Mouse (Mus musculus): ENCODE results near the gene Abcg1. TPM values are rescaled to one million over a fixed set of nuclear protein-coding genes. Genes with fewer than 3 reads are reported as not detected.

Gene Abcg1
- polyA plus RNA-seq, 1 experiment from 2014 or later = 8.9 TPM

GRCm38 (mm10) chr17:31037331-31037730, 20.1 kb upstream of the Abcg1 start:
- WGBS (ENCODE audit: insufficient replicate concordance) = 66% methylated on average over 8 of the region's 8 CpGs
- no peaks in the 10 kb centered on the region for H3K9me3 ChIP-seq (ENCODE audit: low read length)
- H3K9ac ChIP-seq (replicated peaks) = no peak overlapping the region
- H3K4me3 ChIP-seq (ENCODE audit: low read depth, low read length) = no peak overlapping the region
- no peak overlapping the region for H3K4me2 ChIP-seq (ENCODE audit: low read depth, low read length)
- DNase-seq = no peak
- ATAC-seq = no peak
- H3K4me1 ChIP-seq (ENCODE audit: insufficient read depth) = peaks cover 62% of the 10 kb centered on the region
- H3K27me3 ChIP-seq (ENCODE audit: insufficient read depth, low read length) = no peaks in the 10 kb centered on the region
- H3K27ac ChIP-seq (ENCODE audit: low read depth) = no peak overlapping the region
- no peak for TF ChIP-seq EP300 (IDR thresholded peaks at IDR 0.05; ENCODE audit: low read depth)
- no peak for TF ChIP-seq CTCF (IDR thresholded peaks at IDR 0.05; ENCODE audit: low read depth)
- no peaks in the 10 kb centered on the region for H3K36me3 ChIP-seq (replicated peaks; ENCODE audit: insufficient read depth, low read length)

DNA sequence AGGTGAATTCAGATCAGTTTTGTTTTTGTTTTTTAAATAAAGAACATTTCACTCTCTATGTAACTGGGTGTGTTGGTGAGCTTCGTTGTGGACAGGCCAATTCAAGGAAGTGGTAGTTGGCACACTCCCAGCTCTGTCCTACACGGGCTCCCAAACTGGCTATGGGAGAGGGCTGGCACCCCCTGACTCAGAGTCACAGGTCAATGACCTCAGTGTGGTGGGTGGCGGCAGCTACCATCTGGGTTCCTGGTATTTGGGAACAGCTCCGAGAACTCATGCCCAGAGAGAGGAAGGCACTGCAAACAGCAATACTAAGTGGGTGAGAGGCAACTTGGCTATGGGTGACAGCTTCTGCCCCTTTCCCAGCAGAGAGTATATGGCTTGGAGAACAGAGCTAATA, 19.1 kb upstream of the Abcg1 start:
- H3K27me3 ChIP-seq (ENCODE audit: insufficient read depth, low read length) = no peaks in the 10 kb centered on the region
- peak; percentile 42 for ATAC-seq
- no peaks in the 10 kb centered on the region for H3K9me3 ChIP-seq (ENCODE audit: low read length)
- peak overlapping the region; percentile 67 for H3K27ac ChIP-seq (ENCODE audit: low read depth)
- no peak overlapping the region for H3K9ac ChIP-seq (replicated peaks)
- peak; percentile 59 for DNase-seq
- WGBS (ENCODE audit: insufficient replicate concordance) = 30% methylated on average over 4 of the region's 4 CpGs
- no peak overlapping the region for H3K4me2 ChIP-seq (ENCODE audit: low read depth, low read length)
- no peak overlapping the region for H3K4me3 ChIP-seq (ENCODE audit: low read depth, low read length)
- H3K36me3 ChIP-seq (replicated peaks; ENCODE audit: insufficient read depth, low read length) = no peaks in the 10 kb centered on the region
- peak; percentile 29; the same call in 1 of the 2 replicates for TF ChIP-seq EP300 (IDR thresholded peaks at IDR 0.05; ENCODE audit: low read depth)
- no peak for TF ChIP-seq CTCF (IDR thresholded peaks at IDR 0.05; ENCODE audit: low read depth)
- peaks cover 67% of the 10 kb centered on the region for H3K4me1 ChIP-seq (ENCODE audit: insufficient read depth)

DNA sequence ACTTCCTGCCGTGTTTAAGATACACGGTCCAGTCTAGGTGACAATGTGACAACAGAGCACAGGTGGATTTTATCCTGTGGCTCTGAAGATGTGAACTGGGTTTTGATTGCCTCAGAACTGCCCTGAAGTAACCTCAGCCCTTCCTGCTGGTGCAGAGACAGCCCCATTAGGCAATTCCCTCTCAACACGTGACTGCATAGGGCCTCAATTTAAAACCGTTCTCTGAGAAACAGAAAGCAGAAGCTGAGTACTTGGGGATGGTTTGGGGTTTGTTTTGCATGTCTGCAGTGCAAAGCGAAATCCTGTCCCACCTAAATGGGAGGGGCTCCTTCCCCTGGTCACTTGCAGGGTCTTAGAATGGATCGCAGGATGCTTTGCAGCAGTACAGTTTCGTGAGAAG, 17.8 kb upstream of the Abcg1 start:
- Histone ChIP-seq H3K4me1 (ENCODE audit: insufficient read depth) (peaks cover 55% of the 10 kb centered on the region), H3K9me3 (ENCODE audit: low read length) (no peaks in the 10 kb centered on the region), H3K4me2 (ENCODE audit: low read depth, low read length) (peak overlapping the region; percentile 51), H3K9ac (replicated peaks) (peak overlapping the region; percentile 30; the same call in 1 of the 2 replicates), H3K27me3 (ENCODE audit: insufficient read depth, low read length) (no peaks in the 10 kb centered on the region), H3K27ac (ENCODE audit: low read depth) (peak overlapping the region; percentile 76), H3K36me3 (replicated peaks; ENCODE audit: insufficient read depth, low read length) (no peaks in the 10 kb centered on the region), H3K4me3 (ENCODE audit: low read depth, low read length) (0 out of 2 replicates have a peak overlapping the region, but pooled peaks have one; percentile 9)
- WGBS (ENCODE audit: insufficient replicate concordance) = 18% methylated on average over 7 of the region's 7 CpGs
- peak; percentile 69 for DNase-seq
- TF ChIP-seq EP300 (IDR thresholded peaks at IDR 0.05; ENCODE audit: low read depth) (peak; percentile 48; the same call in 1 of the 2 replicates), CTCF (IDR thresholded peaks at IDR 0.05; ENCODE audit: low read depth) (no peak)
- ATAC-seq = peak; percentile 80

DNA sequence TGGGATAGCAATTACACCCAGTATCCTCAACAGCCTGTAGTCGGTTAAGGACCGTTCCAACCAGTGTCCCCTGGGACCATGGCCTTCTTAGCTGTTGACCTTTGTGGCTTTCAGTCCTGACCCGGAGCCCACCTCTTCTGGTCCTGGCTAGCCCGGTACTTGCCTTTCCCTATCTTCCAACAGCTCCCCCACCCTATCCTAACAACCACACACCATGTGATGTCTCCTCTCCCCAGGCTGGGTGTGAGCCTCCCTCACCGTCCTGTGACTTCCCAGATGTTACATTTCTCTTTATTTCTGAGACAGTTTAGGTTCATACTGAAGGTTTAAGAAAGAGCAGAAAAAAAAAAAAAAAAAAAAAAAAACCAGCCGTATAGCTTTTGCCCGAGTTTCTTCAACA, 17.1 kb upstream of the Abcg1 start:
- peak overlapping the region; percentile 76 for H3K27ac ChIP-seq (ENCODE audit: low read depth)

DNA sequence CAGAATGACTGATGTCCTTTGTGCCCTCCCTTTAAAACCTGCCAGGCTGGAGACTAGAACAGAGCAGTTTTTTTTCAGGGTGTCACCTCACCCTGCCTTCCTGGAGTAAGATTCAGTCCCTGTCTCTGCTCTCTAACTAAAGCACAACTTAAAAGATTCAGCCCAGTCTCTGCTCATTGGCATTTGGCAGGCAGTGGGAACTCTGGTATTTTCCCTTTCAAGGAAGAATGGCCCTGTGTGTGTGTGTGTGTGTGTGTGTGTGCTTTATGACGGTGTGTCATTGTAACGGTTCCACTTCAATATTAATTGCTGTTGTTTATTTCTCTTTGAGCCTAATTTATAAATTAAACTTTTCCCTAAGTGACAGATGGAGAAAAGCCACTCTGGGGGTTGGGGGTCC, 14.7 kb upstream of the Abcg1 start:
- H3K27ac ChIP-seq (ENCODE audit: low read depth) = no peak overlapping the region
- H3K4me2 ChIP-seq (ENCODE audit: low read depth, low read length) = no peak overlapping the region
- H3K9me3 ChIP-seq (ENCODE audit: low read length) = no peaks in the 10 kb centered on the region
- 69% methylated on average over 2 of the region's 2 CpGs for WGBS (ENCODE audit: insufficient replicate concordance)
- H3K4me1 ChIP-seq (ENCODE audit: insufficient read depth) = peaks cover 41% of the 10 kb centered on the region
- no peaks in the 10 kb centered on the region for H3K36me3 ChIP-seq (replicated peaks; ENCODE audit: insufficient read depth, low read length)
- no peak for ATAC-seq
- no peak overlapping the region for H3K4me3 ChIP-seq (ENCODE audit: low read depth, low read length)
- DNase-seq = no peak
- no peak overlapping the region for H3K9ac ChIP-seq (replicated peaks)
- TF ChIP-seq CTCF (IDR thresholded peaks at IDR 0.05; ENCODE audit: low read depth) (no peak), EP300 (IDR thresholded peaks at IDR 0.05; ENCODE audit: low read depth) (no peak)
- no peaks in the 10 kb centered on the region for H3K27me3 ChIP-seq (ENCODE audit: insufficient read depth, low read length)

More for the DNA sequence above, 17.1 kb upstream of the Abcg1 start:
- H3K9me3 ChIP-seq (ENCODE audit: low read length) = no peaks in the 10 kb centered on the region
- no peaks in the 10 kb centered on the region for H3K36me3 ChIP-seq (replicated peaks; ENCODE audit: insufficient read depth, low read length)
- ATAC-seq (no peak), DNase-seq (no peak)
- peak overlapping the region; percentile 51; the same call in 1 of the 2 replicates for H3K4me2 ChIP-seq (ENCODE audit: low read depth, low read length)
- H3K9ac ChIP-seq (replicated peaks) = no peak overlapping the region
- WGBS (ENCODE audit: insufficient replicate concordance) = 51% methylated on average over 7 of the region's 7 CpGs
- H3K27me3 ChIP-seq (ENCODE audit: insufficient read depth, low read length) = no peaks in the 10 kb centered on the region
- TF ChIP-seq EP300 (IDR thresholded peaks at IDR 0.05; ENCODE audit: low read depth) (no peak), CTCF (IDR thresholded peaks at IDR 0.05; ENCODE audit: low read depth) (no peak)
- H3K4me1 ChIP-seq (ENCODE audit: insufficient read depth) = peaks cover 53% of the 10 kb centered on the region
- no peak overlapping the region for H3K4me3 ChIP-seq (ENCODE audit: low read depth, low read length)

- ATAC-seq = peak; percentile 40
- WGBS (ENCODE audit: insufficient replicate concordance) = 3% methylated on average over 31 of the region's 31 CpGs
- TF ChIP-seq CTCF (IDR thresholded peaks at IDR 0.05; ENCODE audit: low read depth) = peak; percentile 38; the same call in 1 of the 2 replicates
- TF ChIP-seq EP300 (IDR thresholded peaks at IDR 0.05; ENCODE audit: low read depth) = no peak
Measured at GRCm38 (mm10) chr17:31057891-31058744, 643 bp downstream of the Abcg1 start.

More at GRCm38 (mm10) chr17:31057891-31058744, 643 bp downstream of the Abcg1 start:
- Histone ChIP-seq H3K9me3 (ENCODE audit: low read length) (peaks cover 7% of the 10 kb centered on the region), H3K36me3 (replicated peaks; ENCODE audit: insufficient read depth, low read length) (no peaks in the 10 kb centered on the region), H3K4me3 (ENCODE audit: low read depth, low read length) (peak overlapping the region; percentile 66), H3K4me1 (ENCODE audit: insufficient read depth) (peaks cover 49% of the 10 kb centered on the region), H3K27me3 (ENCODE audit: insufficient read depth, low read length) (peaks cover 9% of the 10 kb centered on the region; the same call in 1 of the 2 replicates), H3K4me2 (ENCODE audit: low read depth, low read length) (peak overlapping the region; percentile 90), H3K9ac (replicated peaks) (peak overlapping the region; percentile 67), H3K27ac (ENCODE audit: low read depth) (peak overlapping the region; percentile 82)
- DNase-seq = peak; percentile 52
